Mouse (Mus musculus): ENCODE measurements around the gene Mslnl. TPM values are rescaled to one million over a fixed set of nuclear protein-coding genes. Genes with fewer than 3 reads are reported as not detected.

Gene Mslnl
- total and polyA plus RNA-seq, 2 experiments: not detected

- H3K9ac ChIP-seq (ENCODE audit: low read depth, low read length): no peak overlapping the region
Observed at GRCm38 (mm10) chr17:25769331-25769730, 33.5 kb downstream of the Mslnl start.

DNA sequence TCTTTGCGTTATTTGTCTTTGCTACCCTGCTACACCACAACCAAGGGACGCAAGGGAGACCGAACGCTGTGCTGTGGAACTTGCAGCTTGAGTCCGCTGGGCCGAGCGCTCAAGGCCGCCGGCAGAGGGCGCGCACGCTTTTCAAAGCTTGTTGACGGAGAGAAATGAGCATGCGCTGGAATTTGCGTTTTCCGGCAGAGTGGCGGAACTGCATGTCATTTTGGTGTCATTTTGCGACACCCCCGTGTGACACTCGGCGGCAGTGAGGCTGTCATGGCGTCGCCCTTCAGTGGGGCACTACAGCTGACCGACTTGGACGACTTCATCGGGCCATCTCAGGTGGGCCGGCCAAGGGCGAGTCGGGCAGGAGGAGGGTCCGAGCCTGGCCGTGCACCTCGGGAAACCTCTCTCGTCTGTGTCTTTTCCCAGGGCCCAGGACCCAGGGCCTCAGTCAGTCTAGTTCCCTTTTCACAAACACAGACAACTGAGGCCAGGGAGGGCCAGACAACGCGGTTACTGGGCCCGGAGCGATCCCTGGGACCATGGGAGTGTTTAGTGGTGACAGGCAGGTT lies 37.8 kb downstream of the Mslnl start, which contains the start of gene Narfl:
TSS of gene Narfl (plus strand) at position 228 of the 572 bp plus-strand sequence.
- H3K27me3 ChIP-seq (ENCODE audit: control insufficient read depth, insufficient read depth, low read length): no peaks in the 10 kb centered on the region
- peak within 1 kb of the TSS; percentile 85 for H3K4me3 ChIP-seq (ENCODE audit: insufficient read depth, low read depth, low read length)
- 0 out of 2 replicates have a peak within 1 kb of the TSS, but pooled peaks have one; percentile 26 for H3K27ac ChIP-seq (replicated peaks; ENCODE audit: insufficient read depth, low read depth, low read length)
- peak; percentile 72 for TF ChIP-seq POLR2A (IDR thresholded peaks at IDR 0.05; ENCODE audit: extremely low read depth, insufficient read depth, low read length)
- TF ChIP-seq CTCF (IDR thresholded peaks at IDR 0.05; ENCODE audit: low read depth, low read length): peak; percentile 95
- peaks cover 4% of the 10 kb centered on the region; the same call in 1 of the 2 replicates for H3K4me1 ChIP-seq (ENCODE audit: control insufficient read depth, insufficient read depth, low read length)
- DNase-seq (ENCODE audit: extremely low read depth, low read depth, low spot score): peak; percentile 93
- peaks cover 3% of the 10 kb centered on the region; the same call in 1 of the 2 replicates for H3K36me3 ChIP-seq (ENCODE audit: control insufficient read depth, insufficient read depth, low read length)
- H3K9ac ChIP-seq (ENCODE audit: low read depth, low read length): peak within 1 kb of the TSS; percentile 84
- H3K79me2 ChIP-seq (ENCODE audit: control insufficient read depth, insufficient read depth, low read length): 0 out of 2 replicates have a peak, but pooled peaks cover 6% of the 10 kb centered on the region
- WGBS: under 1% methylated on average over 37 of the region's 37 CpGs

More at GRCm38 (mm10) chr17:25769331-25769730, 33.5 kb downstream of the Mslnl start:
- H3K27ac ChIP-seq (replicated peaks; ENCODE audit: insufficient read depth, low read depth, low read length): no peak overlapping the region
- WGBS: 63% methylated on average over 9 of the region's 9 CpGs
- H3K36me3 ChIP-seq (ENCODE audit: control insufficient read depth, insufficient read depth, low read length): no peaks in the 10 kb centered on the region
- H3K27me3 ChIP-seq (ENCODE audit: control insufficient read depth, insufficient read depth, low read length): no peaks in the 10 kb centered on the region
- no peak for TF ChIP-seq CTCF (IDR thresholded peaks at IDR 0.05; ENCODE audit: low read depth, low read length)
- no peak for TF ChIP-seq POLR2A (IDR thresholded peaks at IDR 0.05; ENCODE audit: extremely low read depth, insufficient read depth, low read length)
- H3K4me3 ChIP-seq (ENCODE audit: insufficient read depth, low read depth, low read length): no peak overlapping the region
- H3K79me2 ChIP-seq (ENCODE audit: control insufficient read depth, insufficient read depth, low read length): 0 out of 2 replicates have a peak, but pooled peaks cover 3% of the 10 kb centered on the region
- no peak for DNase-seq (ENCODE audit: extremely low read depth, low read depth, low spot score)
- peaks cover 2% of the 10 kb centered on the region; the same call in 1 of the 2 replicates for H3K4me1 ChIP-seq (ENCODE audit: control insufficient read depth, insufficient read depth, low read length)

DNA sequence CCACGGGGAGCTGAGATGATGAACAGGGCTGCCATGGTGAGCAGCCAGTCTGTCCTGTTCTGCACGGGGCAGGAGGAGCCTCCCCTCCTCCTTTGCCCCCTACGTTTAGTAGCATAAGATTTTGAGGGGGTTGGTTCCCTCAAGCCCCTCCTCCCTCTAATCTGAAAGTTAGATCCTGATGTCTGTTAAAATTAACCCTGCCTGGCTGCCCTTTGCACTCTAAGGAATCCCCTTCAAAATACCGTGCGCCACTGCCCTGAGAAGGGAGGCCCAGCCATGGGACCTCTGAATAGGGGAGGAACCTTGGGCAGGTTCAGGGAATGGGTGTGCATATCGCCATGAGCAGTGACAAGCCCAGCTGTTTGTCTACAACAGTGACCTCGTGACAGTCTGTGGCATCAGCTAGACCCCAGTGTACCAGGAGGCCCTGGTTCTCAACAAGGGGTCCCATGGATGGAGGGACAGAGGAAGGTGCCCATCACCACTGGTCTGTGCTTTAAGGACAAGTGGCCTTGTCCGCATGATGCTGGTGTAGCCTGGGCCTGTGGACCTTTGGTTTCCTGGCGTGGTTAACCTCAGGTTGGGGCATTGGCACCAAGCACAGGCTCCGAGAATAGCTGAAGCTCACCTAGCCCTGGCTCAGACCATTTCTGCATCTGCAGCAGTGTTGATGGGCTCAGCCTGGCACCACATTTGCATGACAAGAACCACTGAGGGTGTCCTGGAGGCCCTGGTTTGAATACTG lies 39.6 kb downstream of the Mslnl start:
- Histone ChIP-seq H3K79me2 (ENCODE audit: control insufficient read depth, insufficient read depth, low read length) (0 out of 2 replicates have a peak, but pooled peaks cover 6% of the 10 kb centered on the region), H3K36me3 (ENCODE audit: control insufficient read depth, insufficient read depth, low read length) (peaks cover 5% of the 10 kb centered on the region; the same call in 1 of the 2 replicates), H3K4me1 (ENCODE audit: control insufficient read depth, insufficient read depth, low read length) (peaks cover 4% of the 10 kb centered on the region; the same call in 1 of the 2 replicates), H3K27me3 (ENCODE audit: control insufficient read depth, insufficient read depth, low read length) (no peaks in the 10 kb centered on the region), H3K9ac (ENCODE audit: low read depth, low read length) (no peak overlapping the region), H3K27ac (replicated peaks; ENCODE audit: insufficient read depth, low read depth, low read length) (no peak overlapping the region), H3K4me3 (ENCODE audit: insufficient read depth, low read depth, low read length) (no peak overlapping the region)
- WGBS: 82% methylated on average over 10 of the region's 10 CpGs
- DNase-seq (ENCODE audit: extremely low read depth, low read depth, low spot score): no peak
- no peak for TF ChIP-seq POLR2A (IDR thresholded peaks at IDR 0.05; ENCODE audit: extremely low read depth, insufficient read depth, low read length)
- no peak for TF ChIP-seq CTCF (IDR thresholded peaks at IDR 0.05; ENCODE audit: low read depth, low read length)

- H3K4me3 ChIP-seq (ENCODE audit: insufficient read depth, low read depth, low read length): no peak overlapping the region
- TF ChIP-seq CTCF (IDR thresholded peaks at IDR 0.05; ENCODE audit: low read depth, low read length): no peak
- TF ChIP-seq POLR2A (IDR thresholded peaks at IDR 0.05; ENCODE audit: extremely low read depth, insufficient read depth, low read length): no peak
- H3K27me3 ChIP-seq (ENCODE audit: control insufficient read depth, insufficient read depth, low read length): no peaks in the 10 kb centered on the region
- H3K36me3 ChIP-seq (ENCODE audit: control insufficient read depth, insufficient read depth, low read length): peaks cover 5% of the 10 kb centered on the region; the same call in 1 of the 2 replicates
- H3K9ac ChIP-seq (ENCODE audit: low read depth, low read length): no peak overlapping the region
- 95% methylated on average over 5 of the region's 5 CpGs for WGBS
- no peak overlapping the region for H3K27ac ChIP-seq (replicated peaks; ENCODE audit: insufficient read depth, low read depth, low read length)
- peaks cover 4% of the 10 kb centered on the region; the same call in 1 of the 2 replicates for H3K4me1 ChIP-seq (ENCODE audit: control insufficient read depth, insufficient read depth, low read length)
- 0 out of 2 replicates have a peak, but pooled peaks cover 6% of the 10 kb centered on the region for H3K79me2 ChIP-seq (ENCODE audit: control insufficient read depth, insufficient read depth, low read length)
- DNase-seq (ENCODE audit: extremely low read depth, low read depth, low spot score): no peak
Observed at GRCm38 (mm10) chr17:25777948-25778347, 42.1 kb downstream of the Mslnl start.

- DNase-seq (ENCODE audit: extremely low read depth, low read depth, low spot score): no peak
- no peaks in the 10 kb centered on the region for H3K27me3 ChIP-seq (ENCODE audit: control insufficient read depth, insufficient read depth, low read length)
- peaks cover 3% of the 10 kb centered on the region; the same call in 1 of the 2 replicates for H3K4me1 ChIP-seq (ENCODE audit: control insufficient read depth, insufficient read depth, low read length)
- no peak overlapping the region for H3K27ac ChIP-seq (replicated peaks; ENCODE audit: insufficient read depth, low read depth, low read length)
- peaks cover 5% of the 10 kb centered on the region; the same call in 1 of the 2 replicates for H3K36me3 ChIP-seq (ENCODE audit: control insufficient read depth, insufficient read depth, low read length)
- no peak for TF ChIP-seq POLR2A (IDR thresholded peaks at IDR 0.05; ENCODE audit: extremely low read depth, insufficient read depth, low read length)
- no peak for TF ChIP-seq CTCF (IDR thresholded peaks at IDR 0.05; ENCODE audit: low read depth, low read length)
- no peak overlapping the region for H3K4me3 ChIP-seq (ENCODE audit: insufficient read depth, low read depth, low read length)
- no peak overlapping the region for H3K9ac ChIP-seq (ENCODE audit: low read depth, low read length)
- no peaks in the 10 kb centered on the region for H3K79me2 ChIP-seq (ENCODE audit: control insufficient read depth, insufficient read depth, low read length)
- 77% methylated on average over 6 of the region's 6 CpGs for whole genome bisulfite sequencing
Observed at GRCm38 (mm10) chr17:25781339-25781738, 45.5 kb downstream of the Mslnl start.

Data from liver, adult 2 months (tissue).